Mouse (Mus musculus): ENCODE results near the gene Slc22a13. TPM values are rescaled to one million over a fixed set of nuclear protein-coding genes. Genes with fewer than 3 reads are reported as not detected.

Slc22a13 gene
- polyA plus RNA-seq, 1 experiment from 2014 or later, result not detected

GRCm38 (mm10) chr9:119212996-119213395 lies 4.1 kb upstream of the Slc22a13 start:
- no peak overlapping the region for H3K9ac ChIP-seq (replicated peaks; ENCODE audit: low read depth, low read length)
- no peaks in the 10 kb centered on the region for H3K4me1 ChIP-seq (ENCODE audit: control insufficient read depth, insufficient read depth, low read length)
- no peaks in the 10 kb centered on the region for H3K27me3 ChIP-seq (ENCODE audit: control insufficient read depth, insufficient read depth, low read length)
- 82% methylated on average over 8 of the region's 8 CpGs for WGBS
- H3K4me3 ChIP-seq (ENCODE audit: low read depth, low read length), result no peak overlapping the region
- no peaks in the 10 kb centered on the region for H3K9me3 ChIP-seq (ENCODE audit: control insufficient read depth, low read length)
- no peak overlapping the region for H3K27ac ChIP-seq (ENCODE audit: low read depth, low read length)
- no peak for ATAC-seq (ENCODE audit: low read depth)
- no peak overlapping the region for H3K4me2 ChIP-seq (ENCODE audit: low read depth, low read length)
- no peaks in the 10 kb centered on the region for H3K36me3 ChIP-seq (ENCODE audit: control insufficient read depth, insufficient read depth, low read length)

DNA sequence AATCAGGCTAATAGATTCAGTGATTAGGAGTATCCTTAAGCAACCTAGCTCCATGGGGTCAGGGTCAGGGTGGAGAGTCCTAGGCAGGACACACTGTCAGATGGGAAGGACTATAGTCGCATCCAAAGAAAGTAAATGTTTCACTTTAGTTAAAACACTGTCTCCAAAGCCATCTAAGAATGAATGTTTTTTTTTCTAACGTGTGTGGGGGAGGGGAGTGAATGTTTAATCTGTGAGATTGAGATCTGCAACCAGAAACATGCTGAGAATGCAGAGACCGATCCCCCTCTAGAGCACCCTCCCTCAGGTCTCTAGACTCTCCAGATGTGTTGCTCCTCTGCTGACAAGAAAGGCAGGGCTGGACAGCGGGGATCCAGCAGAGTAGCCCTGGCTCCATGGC lies 1.8 kb downstream of the Slc22a13 start:
- Histone ChIP-seq H3K4me2 (ENCODE audit: low read depth, low read length) (no peak overlapping the region), H3K36me3 (ENCODE audit: control insufficient read depth, insufficient read depth, low read length) (no peaks in the 10 kb centered on the region), H3K9me3 (ENCODE audit: control insufficient read depth, low read length) (no peaks in the 10 kb centered on the region), H3K27me3 (ENCODE audit: control insufficient read depth, insufficient read depth, low read length) (no peaks in the 10 kb centered on the region), H3K27ac (ENCODE audit: low read depth, low read length) (no peak overlapping the region), H3K4me3 (ENCODE audit: low read depth, low read length) (no peak overlapping the region), H3K9ac (replicated peaks; ENCODE audit: low read depth, low read length) (no peak overlapping the region), H3K4me1 (ENCODE audit: control insufficient read depth, insufficient read depth, low read length) (no peaks in the 10 kb centered on the region)
- WGBS, result 83% methylated on average over 4 of the region's 4 CpGs
- no peak for ATAC-seq (ENCODE audit: low read depth)

- no peak for ATAC-seq (ENCODE audit: low read depth)
- H3K9me3 ChIP-seq (ENCODE audit: control insufficient read depth, low read length), result no peaks in the 10 kb centered on the region
- no peak overlapping the region for H3K4me3 ChIP-seq (ENCODE audit: low read depth, low read length)
- H3K4me1 ChIP-seq (ENCODE audit: control insufficient read depth, insufficient read depth, low read length), result no peaks in the 10 kb centered on the region
- H3K27me3 ChIP-seq (ENCODE audit: control insufficient read depth, insufficient read depth, low read length), result no peaks in the 10 kb centered on the region
- 79% methylated on average over 2 of the region's 2 CpGs for WGBS
- no peaks in the 10 kb centered on the region for H3K36me3 ChIP-seq (ENCODE audit: control insufficient read depth, insufficient read depth, low read length)
- H3K27ac ChIP-seq (ENCODE audit: low read depth, low read length), result no peak overlapping the region
- no peak overlapping the region for H3K4me2 ChIP-seq (ENCODE audit: low read depth, low read length)
- no peak overlapping the region for H3K9ac ChIP-seq (replicated peaks; ENCODE audit: low read depth, low read length)
Observed at GRCm38 (mm10) chr9:119206666-119207065, 2.2 kb downstream of the Slc22a13 start.

- no peak overlapping the region for H3K9ac ChIP-seq (replicated peaks; ENCODE audit: low read depth, low read length)
- ATAC-seq (ENCODE audit: low read depth), result no peak
- H3K36me3 ChIP-seq (ENCODE audit: control insufficient read depth, insufficient read depth, low read length), result no peaks in the 10 kb centered on the region
- no peaks in the 10 kb centered on the region for H3K27me3 ChIP-seq (ENCODE audit: control insufficient read depth, insufficient read depth, low read length)
- no peaks in the 10 kb centered on the region for H3K9me3 ChIP-seq (ENCODE audit: control insufficient read depth, low read length)
- WGBS, result 94% methylated on average over 5 of the region's 5 CpGs
- H3K27ac ChIP-seq (ENCODE audit: low read depth, low read length), result no peak overlapping the region
- no peaks in the 10 kb centered on the region for H3K4me1 ChIP-seq (ENCODE audit: control insufficient read depth, insufficient read depth, low read length)
- H3K4me2 ChIP-seq (ENCODE audit: low read depth, low read length), result no peak overlapping the region
- no peak overlapping the region for H3K4me3 ChIP-seq (ENCODE audit: low read depth, low read length)
Observed at GRCm38 (mm10) chr9:119205756-119206155, 3.1 kb downstream of the Slc22a13 start.

GRCm38 (mm10) chr9:119203617-119204016 lies 5.3 kb downstream of the Slc22a13 start:
- no peak for ATAC-seq (ENCODE audit: low read depth)
- Histone ChIP-seq H3K9me3 (ENCODE audit: control insufficient read depth, low read length) (no peaks in the 10 kb centered on the region), H3K9ac (replicated peaks; ENCODE audit: low read depth, low read length) (no peak overlapping the region), H3K27ac (ENCODE audit: low read depth, low read length) (no peak overlapping the region), H3K27me3 (ENCODE audit: control insufficient read depth, insufficient read depth, low read length) (no peaks in the 10 kb centered on the region), H3K4me2 (ENCODE audit: low read depth, low read length) (no peak overlapping the region), H3K4me1 (ENCODE audit: control insufficient read depth, insufficient read depth, low read length) (no peaks in the 10 kb centered on the region), H3K36me3 (ENCODE audit: control insufficient read depth, insufficient read depth, low read length) (no peaks in the 10 kb centered on the region), H3K4me3 (ENCODE audit: low read depth, low read length) (no peak overlapping the region)
- 94% methylated on average over 9 of the region's 9 CpGs for whole genome bisulfite sequencing

- H3K9ac ChIP-seq (replicated peaks; ENCODE audit: low read depth, low read length), result no peak overlapping the region
- H3K4me1 ChIP-seq (ENCODE audit: control insufficient read depth, insufficient read depth, low read length), result no peaks in the 10 kb centered on the region
- no peaks in the 10 kb centered on the region for H3K36me3 ChIP-seq (ENCODE audit: control insufficient read depth, insufficient read depth, low read length)
- no peak for ATAC-seq (ENCODE audit: low read depth)
- WGBS, result 87% methylated on average over 5 of the region's 5 CpGs
- H3K4me3 ChIP-seq (ENCODE audit: low read depth, low read length), result no peak overlapping the region
- H3K27ac ChIP-seq (ENCODE audit: low read depth, low read length), result no peak overlapping the region
- H3K27me3 ChIP-seq (ENCODE audit: control insufficient read depth, insufficient read depth, low read length), result no peaks in the 10 kb centered on the region
- no peak overlapping the region for H3K4me2 ChIP-seq (ENCODE audit: low read depth, low read length)
- no peaks in the 10 kb centered on the region for H3K9me3 ChIP-seq (ENCODE audit: control insufficient read depth, low read length)
Observed at GRCm38 (mm10) chr9:119201653-119202052, 7.2 kb downstream of the Slc22a13 start.

DNA sequence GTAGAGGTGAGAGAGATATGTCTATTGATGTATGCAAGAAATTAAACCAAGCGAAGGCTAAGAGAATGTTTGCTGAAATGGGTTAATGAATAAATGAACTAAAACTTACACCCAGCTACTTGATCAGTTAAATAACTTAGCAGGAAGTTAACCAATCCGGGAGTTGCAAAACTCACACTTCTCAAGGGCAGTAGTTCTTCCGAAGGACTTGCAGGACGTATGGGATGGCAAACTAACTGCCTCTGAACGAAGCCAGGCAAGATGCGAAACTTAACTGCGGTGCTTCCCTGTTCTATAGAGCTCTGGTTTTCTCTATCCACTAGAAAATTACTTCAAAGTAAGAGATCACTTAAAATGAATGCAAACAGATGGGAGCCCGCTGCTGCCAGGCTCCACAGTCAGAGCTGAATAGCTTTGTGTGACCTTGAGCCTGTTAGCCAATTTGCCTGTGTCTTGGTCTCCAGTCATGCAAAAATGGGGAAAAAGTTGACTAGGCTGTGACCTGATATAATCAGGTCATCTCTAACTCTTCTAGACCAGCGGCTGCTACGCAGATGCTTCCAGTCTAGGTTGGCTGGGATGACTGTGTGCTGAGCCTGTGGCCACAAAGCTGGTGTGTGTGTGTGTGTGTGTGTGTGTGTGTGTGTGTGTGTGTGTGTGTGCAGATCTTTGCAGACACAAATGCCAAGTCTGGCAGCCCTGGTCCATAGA lies 9.6 kb downstream of the Slc22a13 start:
- H3K9me3 ChIP-seq (ENCODE audit: control insufficient read depth, low read length), result no peaks in the 10 kb centered on the region
- no peak for ATAC-seq (ENCODE audit: low read depth)

GRCm38 (mm10) chr9:119192202-119192990 lies 16.5 kb downstream of the Slc22a13 start:
- no peak for ATAC-seq (ENCODE audit: low read depth)
- Histone ChIP-seq H3K27ac (ENCODE audit: low read depth, low read length) (no peak overlapping the region), H3K9ac (replicated peaks; ENCODE audit: low read depth, low read length) (no peak overlapping the region), H3K27me3 (ENCODE audit: control insufficient read depth, insufficient read depth, low read length) (no peaks in the 10 kb centered on the region), H3K9me3 (ENCODE audit: control insufficient read depth, low read length) (no peaks in the 10 kb centered on the region), H3K36me3 (ENCODE audit: control insufficient read depth, insufficient read depth, low read length) (no peaks in the 10 kb centered on the region), H3K4me1 (ENCODE audit: control insufficient read depth, insufficient read depth, low read length) (no peaks in the 10 kb centered on the region), H3K4me3 (ENCODE audit: low read depth, low read length) (no peak overlapping the region), H3K4me2 (ENCODE audit: low read depth, low read length) (no peak overlapping the region)
- WGBS, result 40% methylated on average over 11 of the region's 11 CpGs

More for the DNA sequence above, 9.6 kb downstream of the Slc22a13 start:
- Histone ChIP-seq H3K4me2 (ENCODE audit: low read depth, low read length) (no peak overlapping the region), H3K27ac (ENCODE audit: low read depth, low read length) (no peak overlapping the region), H3K36me3 (ENCODE audit: control insufficient read depth, insufficient read depth, low read length) (no peaks in the 10 kb centered on the region), H3K4me1 (ENCODE audit: control insufficient read depth, insufficient read depth, low read length) (no peaks in the 10 kb centered on the region), H3K9ac (replicated peaks; ENCODE audit: low read depth, low read length) (no peak overlapping the region), H3K27me3 (ENCODE audit: control insufficient read depth, insufficient read depth, low read length) (no peaks in the 10 kb centered on the region), H3K4me3 (ENCODE audit: low read depth, low read length) (no peak overlapping the region)
- WGBS, result 90% methylated on average over 10 of the region's 10 CpGs

- ATAC-seq (ENCODE audit: low read depth), result no peak; the same call in 1 of the 2 replicates
- Histone ChIP-seq H3K9me3 (ENCODE audit: control insufficient read depth, low read length) (no peaks in the 10 kb centered on the region), H3K27ac (ENCODE audit: low read depth, low read length) (no peak overlapping the region), H3K9ac (replicated peaks; ENCODE audit: low read depth, low read length) (no peak overlapping the region), H3K4me3 (ENCODE audit: low read depth, low read length) (no peak overlapping the region), H3K27me3 (ENCODE audit: control insufficient read depth, insufficient read depth, low read length) (no peaks in the 10 kb centered on the region), H3K4me2 (ENCODE audit: low read depth, low read length) (no peak overlapping the region), H3K4me1 (ENCODE audit: control insufficient read depth, insufficient read depth, low read length) (no peaks in the 10 kb centered on the region), H3K36me3 (ENCODE audit: control insufficient read depth, insufficient read depth, low read length) (no peaks in the 10 kb centered on the region)
- 38% methylated on average over 3 of the region's 3 CpGs for WGBS
Observed at GRCm38 (mm10) chr9:119181241-119181728, 27.6 kb downstream of the Slc22a13 start.

Data from neural tube, embryonic 14.5 days (tissue).